Mouse (Mus musculus): ENCODE measurements around the gene Spon1. TPM values are rescaled to one million over a fixed set of nuclear protein-coding genes. Genes with fewer than 3 reads are reported as not detected.

The Spon1 gene
- polyA plus RNA-seq, 1 experiment, result 20.1 TPM

DNA sequence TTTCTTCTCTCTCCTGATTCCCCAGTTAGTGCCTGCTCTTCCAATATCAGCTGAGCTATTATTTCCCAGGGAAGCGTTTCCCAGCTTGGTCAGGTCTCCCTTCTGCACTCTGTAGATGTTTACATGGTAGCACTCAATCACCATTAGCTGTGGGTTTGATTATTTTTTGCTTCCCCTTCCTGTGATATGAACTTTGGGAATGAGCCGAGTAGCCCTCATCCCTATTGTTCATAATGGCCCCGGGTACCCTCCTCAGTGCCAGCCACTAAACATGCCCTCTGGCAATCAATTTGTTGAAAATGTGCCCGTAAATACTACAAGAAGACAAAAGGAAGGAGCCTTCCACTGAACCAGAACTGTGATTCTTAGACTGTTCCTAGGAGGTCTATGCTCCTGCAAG lies 111.7 kb downstream of the Spon1 start:
- H3K4me3 ChIP-seq (ENCODE audit: insufficient read depth, low read depth, low read length), result no peak overlapping the region
- 89% methylated on average over 4 of the region's 4 CpGs for WGBS
- TF ChIP-seq POLR2A (IDR thresholded peaks at IDR 0.05; ENCODE audit: low read depth, low read length), result no peak
- TF ChIP-seq CTCF (conservative IDR thresholded peaks at IDR 0.05; ENCODE audit: insufficient read depth, insufficient read length, low read depth, low read length), result no peak
- DNase-seq, result no peak
- H3K27me3 ChIP-seq (replicated peaks; ENCODE audit: control insufficient read depth, insufficient read depth, low read length), result no peaks in the 10 kb centered on the region
- no peak overlapping the region for H3K27ac ChIP-seq (ENCODE audit: insufficient read depth, low read depth, low read length)
- no peaks in the 10 kb centered on the region for H3K4me1 ChIP-seq (ENCODE audit: control insufficient read depth, insufficient read depth, low read length)
- H3K36me3 ChIP-seq (ENCODE audit: control insufficient read depth, insufficient read depth, low read length), result no peaks in the 10 kb centered on the region

DNA sequence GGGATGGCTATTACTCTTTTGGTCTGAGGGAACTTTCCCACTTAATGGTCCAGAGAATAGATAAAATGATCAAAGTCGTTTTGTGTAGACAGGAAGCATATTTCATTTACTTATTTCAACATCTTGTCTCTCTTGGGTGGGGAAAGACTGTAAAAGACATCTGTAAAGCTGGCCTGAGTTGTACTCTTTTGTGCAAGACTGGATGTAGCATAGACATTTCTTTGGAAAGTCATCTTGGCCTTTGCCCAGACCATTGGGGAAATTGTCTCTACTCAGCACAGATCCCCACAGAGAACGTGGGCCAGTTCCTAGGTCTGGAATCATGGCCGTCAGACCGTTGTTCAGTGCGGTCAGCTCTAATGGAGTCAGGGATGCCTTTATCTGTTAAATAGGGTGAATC lies 112.1 kb downstream of the Spon1 start:
- 73% methylated on average over 5 of the region's 5 CpGs for WGBS
- Histone ChIP-seq H3K4me1 (ENCODE audit: control insufficient read depth, insufficient read depth, low read length) (no peaks in the 10 kb centered on the region), H3K27me3 (replicated peaks; ENCODE audit: control insufficient read depth, insufficient read depth, low read length) (no peaks in the 10 kb centered on the region), H3K27ac (ENCODE audit: insufficient read depth, low read depth, low read length) (no peak overlapping the region), H3K4me3 (ENCODE audit: insufficient read depth, low read depth, low read length) (no peak overlapping the region), H3K36me3 (ENCODE audit: control insufficient read depth, insufficient read depth, low read length) (no peaks in the 10 kb centered on the region)
- DNase-seq, result peak; percentile 16
- no peak for TF ChIP-seq POLR2A (IDR thresholded peaks at IDR 0.05; ENCODE audit: low read depth, low read length)
- TF ChIP-seq CTCF (conservative IDR thresholded peaks at IDR 0.05; ENCODE audit: insufficient read depth, insufficient read length, low read depth, low read length), result no peak

DNA sequence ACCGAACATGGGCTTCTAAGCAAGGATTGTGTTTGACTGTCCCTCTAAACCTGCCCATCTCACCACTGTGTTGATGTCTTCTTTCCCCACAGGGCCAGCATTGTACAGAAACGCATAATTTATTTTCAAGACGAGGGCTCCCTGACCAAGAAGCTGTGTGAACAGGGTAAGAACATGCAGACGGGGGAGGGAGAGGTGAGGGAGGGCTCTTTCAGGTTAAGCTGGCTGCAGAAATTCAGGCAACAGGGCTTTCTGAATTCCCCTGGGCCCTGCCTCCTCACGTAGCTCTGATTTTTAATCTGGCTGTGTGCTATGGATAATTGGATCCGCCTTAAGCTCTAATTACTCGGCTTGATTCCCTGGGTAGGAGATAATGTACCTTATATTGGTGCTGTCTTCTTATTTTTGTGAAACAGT lies 113.3 kb downstream of the Spon1 start:
- DNase-seq, result no peak
- TF ChIP-seq POLR2A (IDR thresholded peaks at IDR 0.05; ENCODE audit: low read depth, low read length), result no peak
- no peak for TF ChIP-seq CTCF (conservative IDR thresholded peaks at IDR 0.05; ENCODE audit: insufficient read depth, insufficient read length, low read depth, low read length)

DNA sequence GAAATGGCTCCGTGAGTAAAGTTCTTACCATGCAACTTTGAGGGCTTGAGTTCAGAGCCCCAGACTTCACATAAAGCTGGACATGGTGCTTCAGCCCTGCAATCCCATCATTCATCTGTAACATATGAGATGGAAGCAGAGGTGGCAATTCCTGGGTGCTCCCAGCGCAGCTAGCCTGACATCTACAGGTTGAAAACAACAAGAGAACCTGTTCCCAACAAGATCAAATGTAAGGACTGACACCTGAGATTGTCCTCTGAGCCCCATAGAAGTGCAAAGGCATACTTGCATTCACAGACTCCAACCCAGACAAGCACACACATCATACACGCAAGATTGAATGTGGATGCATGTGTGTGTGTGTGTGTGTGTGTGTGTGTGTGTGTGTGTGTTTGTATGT lies 114.2 kb downstream of the Spon1 start:
- H3K4me1 ChIP-seq (ENCODE audit: control insufficient read depth, insufficient read depth, low read length), result no peaks in the 10 kb centered on the region

More for the DNA sequence above, 113.3 kb downstream of the Spon1 start:
- Histone ChIP-seq H3K27ac (ENCODE audit: insufficient read depth, low read depth, low read length) (no peak overlapping the region), H3K4me1 (ENCODE audit: control insufficient read depth, insufficient read depth, low read length) (no peaks in the 10 kb centered on the region), H3K4me3 (ENCODE audit: insufficient read depth, low read depth, low read length) (no peak overlapping the region), H3K36me3 (ENCODE audit: control insufficient read depth, insufficient read depth, low read length) (no peaks in the 10 kb centered on the region), H3K27me3 (replicated peaks; ENCODE audit: control insufficient read depth, insufficient read depth, low read length) (no peaks in the 10 kb centered on the region)
- WGBS, result 77% methylated on average over 7 of the region's 7 CpGs

DNA sequence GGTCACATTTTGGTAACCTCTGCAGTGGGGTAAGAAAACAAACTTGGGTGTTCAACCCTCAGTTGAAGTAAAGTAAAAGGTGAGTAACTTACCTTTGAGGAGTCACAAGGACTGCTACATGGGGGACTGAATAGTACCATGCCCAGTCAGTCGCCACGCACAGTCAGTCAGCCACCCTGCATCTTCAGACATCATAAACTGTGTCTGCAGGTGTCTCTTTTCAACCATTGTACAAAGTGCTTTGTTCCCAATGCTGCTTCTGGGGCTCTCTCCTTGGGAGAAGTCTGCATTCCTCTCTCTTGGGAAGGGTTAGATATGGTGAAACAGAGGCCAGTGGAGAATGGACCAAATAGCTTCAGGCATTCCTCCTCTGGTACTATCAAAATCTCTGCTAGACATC lies 125.0 kb downstream of the Spon1 start:
- H3K36me3 ChIP-seq (ENCODE audit: control insufficient read depth, insufficient read depth, low read length), result no peaks in the 10 kb centered on the region
- H3K4me3 ChIP-seq (ENCODE audit: insufficient read depth, low read depth, low read length), result no peak overlapping the region
- no peaks in the 10 kb centered on the region for H3K27me3 ChIP-seq (replicated peaks; ENCODE audit: control insufficient read depth, insufficient read depth, low read length)
- DNase-seq, result no peak
- 98% methylated on average over 2 of the region's 2 CpGs for WGBS
- H3K4me1 ChIP-seq (ENCODE audit: control insufficient read depth, insufficient read depth, low read length), result no peaks in the 10 kb centered on the region
- no peak overlapping the region for H3K27ac ChIP-seq (ENCODE audit: insufficient read depth, low read depth, low read length)
- TF ChIP-seq POLR2A (IDR thresholded peaks at IDR 0.05; ENCODE audit: low read depth, low read length), result no peak
- TF ChIP-seq CTCF (conservative IDR thresholded peaks at IDR 0.05; ENCODE audit: insufficient read depth, insufficient read length, low read depth, low read length), result no peak

More for the DNA sequence above, 114.2 kb downstream of the Spon1 start:
- WGBS, result 89% methylated on average over 3 of the region's 3 CpGs
- Histone ChIP-seq H3K27me3 (replicated peaks; ENCODE audit: control insufficient read depth, insufficient read depth, low read length) (no peaks in the 10 kb centered on the region), H3K27ac (ENCODE audit: insufficient read depth, low read depth, low read length) (no peak overlapping the region), H3K4me3 (ENCODE audit: insufficient read depth, low read depth, low read length) (no peak overlapping the region), H3K36me3 (ENCODE audit: control insufficient read depth, insufficient read depth, low read length) (no peaks in the 10 kb centered on the region)
- TF ChIP-seq POLR2A (IDR thresholded peaks at IDR 0.05; ENCODE audit: low read depth, low read length) (no peak), CTCF (conservative IDR thresholded peaks at IDR 0.05; ENCODE audit: insufficient read depth, insufficient read length, low read depth, low read length) (no peak)
- DNase-seq, result no peak

DNA sequence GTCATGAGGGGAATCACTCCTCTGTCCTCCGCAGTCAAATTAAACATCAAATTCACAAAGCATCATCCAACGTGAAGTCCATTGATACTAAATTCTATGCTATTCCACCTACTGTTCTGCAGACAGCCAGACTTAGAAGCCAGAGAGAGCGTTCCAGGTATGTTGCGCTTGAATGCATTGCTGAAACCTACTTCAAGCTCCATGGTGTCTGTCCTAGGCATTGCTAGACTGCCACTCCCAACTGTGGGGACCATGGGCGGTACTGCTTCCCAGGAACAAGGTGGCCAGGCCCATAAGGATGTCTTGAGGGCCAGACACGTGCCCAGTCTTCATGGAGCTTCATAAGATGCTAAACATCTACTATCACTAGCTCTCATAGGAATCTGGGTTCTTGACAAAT lies 125.7 kb downstream of the Spon1 start:
- WGBS, result 90% methylated on average over 6 of the region's 6 CpGs
- Histone ChIP-seq H3K36me3 (ENCODE audit: control insufficient read depth, insufficient read depth, low read length) (no peaks in the 10 kb centered on the region), H3K27ac (ENCODE audit: insufficient read depth, low read depth, low read length) (no peak overlapping the region), H3K4me1 (ENCODE audit: control insufficient read depth, insufficient read depth, low read length) (no peaks in the 10 kb centered on the region), H3K27me3 (replicated peaks; ENCODE audit: control insufficient read depth, insufficient read depth, low read length) (no peaks in the 10 kb centered on the region), H3K4me3 (ENCODE audit: insufficient read depth, low read depth, low read length) (no peak overlapping the region)
- TF ChIP-seq CTCF (conservative IDR thresholded peaks at IDR 0.05; ENCODE audit: insufficient read depth, insufficient read length, low read depth, low read length), result no peak
- TF ChIP-seq POLR2A (IDR thresholded peaks at IDR 0.05; ENCODE audit: low read depth, low read length), result no peak
- DNase-seq, result no peak

DNA sequence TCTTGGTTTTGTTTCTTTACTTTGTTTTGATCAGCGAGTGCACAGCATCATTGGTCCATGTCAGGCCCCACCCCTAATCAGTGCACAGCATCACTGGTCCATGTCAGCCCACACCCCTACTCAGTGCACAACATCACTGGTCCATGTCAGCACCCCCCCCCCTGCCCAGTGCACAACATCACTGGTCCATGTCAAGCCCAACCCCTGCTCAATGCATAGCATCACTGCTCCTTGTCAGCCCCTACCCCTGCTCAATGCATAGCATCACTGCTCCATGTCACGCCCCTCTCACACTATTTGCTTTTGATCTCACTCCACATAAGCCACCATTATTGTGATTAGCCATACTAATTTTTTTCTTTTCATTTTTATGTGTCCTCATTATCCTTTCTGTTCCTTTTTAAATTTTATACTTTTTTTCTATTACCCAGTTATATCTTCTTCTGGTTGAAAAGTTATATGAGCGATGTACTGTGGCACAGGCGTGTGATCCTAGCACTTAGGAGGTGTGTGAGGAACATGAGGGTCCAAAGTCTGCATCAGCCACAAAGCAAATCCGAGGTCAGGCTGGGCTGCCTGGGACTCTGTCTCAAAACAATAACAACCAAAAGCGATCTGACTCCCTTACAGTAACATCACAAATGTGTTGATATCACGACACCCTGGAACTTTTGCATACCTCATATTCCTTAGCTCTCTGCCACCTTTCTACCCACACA lies 128.3 kb downstream of the Spon1 start:
- Histone ChIP-seq H3K27ac (ENCODE audit: insufficient read depth, low read depth, low read length) (no peak overlapping the region), H3K4me1 (ENCODE audit: control insufficient read depth, insufficient read depth, low read length) (no peaks in the 10 kb centered on the region), H3K4me3 (ENCODE audit: insufficient read depth, low read depth, low read length) (no peak overlapping the region), H3K36me3 (ENCODE audit: control insufficient read depth, insufficient read depth, low read length) (no peaks in the 10 kb centered on the region), H3K27me3 (replicated peaks; ENCODE audit: control insufficient read depth, insufficient read depth, low read length) (no peaks in the 10 kb centered on the region)
- DNase-seq, result peak; percentile 31
- 69% methylated on average over 7 of the region's 7 CpGs for WGBS
- no peak for TF ChIP-seq POLR2A (IDR thresholded peaks at IDR 0.05; ENCODE audit: low read depth, low read length)
- TF ChIP-seq CTCF (conservative IDR thresholded peaks at IDR 0.05; ENCODE audit: insufficient read depth, insufficient read length, low read depth, low read length), result no peak

Data from kidney, adult 2 months (tissue).